Mouse (Mus musculus): Measurements from ENCODE around the gene Golm1.

DNA sequence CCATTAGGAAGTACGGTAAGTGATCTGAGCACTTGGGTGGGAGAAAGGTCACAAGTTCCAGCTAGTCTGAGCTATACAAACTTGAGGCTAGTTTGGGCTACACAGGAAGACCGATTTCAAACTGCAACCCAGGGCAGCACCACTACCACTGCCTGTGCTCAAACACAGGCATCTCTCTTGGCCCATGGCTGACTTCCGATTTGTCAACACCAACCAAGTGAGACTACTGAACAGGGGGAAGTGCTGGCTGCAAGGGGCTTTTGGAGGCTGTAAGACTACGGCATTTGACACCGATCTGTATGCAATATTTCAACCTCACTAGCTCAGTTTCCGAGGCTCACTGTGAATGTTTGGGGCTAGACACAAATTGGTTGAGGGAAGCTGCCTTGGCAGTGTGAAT lies 28.1 kb downstream of the Golm1 start:
- TF ChIP-seq POLR2A (IDR thresholded peaks at IDR 0.05; ENCODE audit: low read depth, low read length) (no peak), CTCF (IDR thresholded peaks at IDR 0.05; ENCODE audit: extremely low read depth, insufficient read depth, insufficient read length, insufficient replicate concordance) (no peak)

Data from spleen, adult 2 months (tissue).